Mouse (Mus musculus) naive thymus-derived CD4-positive, alpha-beta T cell, adult 2 months (primary cell): ENCODE data around the gene Klf9.
"Not testable (repeated sequence)": the region's sequence is repeated elsewhere in the genome, so short reads cannot be mapped to it uniquely, and the experiment has no call there.

Source experiments
- DNase-seq: peaks from one replicate; pipeline ENCODE4 v3.0.0-alpha.2; 2011; ENCODE audit warnings: low read depth

Gene Klf9

DNA sequence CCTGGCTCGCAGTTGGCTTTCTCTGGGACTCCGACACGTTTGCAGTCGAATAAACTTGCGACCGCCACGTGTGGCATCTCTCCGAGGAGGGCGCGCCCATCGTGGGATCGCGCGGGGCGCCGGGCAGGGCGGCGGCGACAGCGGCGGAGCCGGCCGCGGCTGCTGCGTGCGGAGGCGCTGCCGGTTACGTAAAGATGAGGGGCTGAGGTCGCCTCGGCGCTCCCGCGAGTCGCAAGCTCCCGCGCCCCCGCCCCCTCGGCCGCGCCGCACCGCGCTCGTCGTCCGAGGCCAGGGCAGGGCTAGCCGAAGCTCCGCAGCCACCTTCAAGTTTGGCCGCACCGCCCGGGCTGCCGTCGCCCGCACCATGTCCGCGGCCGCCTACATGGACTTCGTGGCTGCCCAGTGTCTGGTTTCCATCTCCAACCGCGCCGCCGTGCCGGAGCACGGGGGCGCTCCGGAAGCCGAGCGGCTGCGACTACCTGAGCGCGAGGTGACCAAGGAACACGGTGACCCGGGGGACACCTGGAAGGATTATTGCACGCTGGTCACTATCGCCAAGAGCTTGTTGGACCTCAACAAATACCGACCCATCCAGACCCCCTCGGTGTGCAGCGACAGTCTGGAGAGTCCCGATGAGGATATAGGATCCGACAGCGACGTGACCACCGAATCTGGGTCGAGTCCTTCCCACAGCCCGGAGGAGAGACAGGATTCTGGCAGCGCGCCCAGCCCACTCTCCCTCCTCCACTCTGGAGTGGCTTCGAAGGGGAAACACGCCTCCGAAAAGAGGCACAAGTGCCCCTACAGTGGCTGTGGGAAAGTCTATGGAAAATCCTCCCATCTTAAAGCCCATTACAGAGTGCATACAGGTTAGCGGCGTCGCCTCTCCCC is 610 bp downstream of the Klf9 start:
- no peak for DNase-seq

GRCm38 (mm10) chr19:23142427-23143073 is 1.5 kb downstream of the Klf9 start:
- no peak for DNase-seq

- DNase-seq = no peak
Observed at GRCm38 (mm10) chr19:23143074-23143445, 2.0 kb downstream of the Klf9 start.

DNA sequence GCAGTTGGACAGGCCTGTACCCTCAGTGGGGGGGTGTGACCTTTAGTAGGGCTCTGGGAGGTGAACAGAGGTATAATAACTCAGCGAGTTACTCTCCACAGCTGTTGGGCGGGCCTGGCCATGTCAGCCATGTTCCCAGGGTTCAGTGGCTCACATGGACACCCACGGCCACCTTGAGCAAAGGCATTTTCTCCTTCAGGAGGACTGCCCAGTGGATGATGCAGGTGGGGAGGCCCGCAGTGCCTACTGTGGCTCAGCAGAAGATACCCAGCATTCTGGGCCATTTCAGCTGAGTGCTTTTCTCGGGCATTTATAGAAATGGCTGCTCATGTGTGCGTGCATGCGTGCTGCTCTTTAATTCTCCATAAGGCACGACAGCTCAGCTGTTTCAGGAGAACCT is 2.5 kb downstream of the Klf9 start:
- DNase-seq = no peak

DNA sequence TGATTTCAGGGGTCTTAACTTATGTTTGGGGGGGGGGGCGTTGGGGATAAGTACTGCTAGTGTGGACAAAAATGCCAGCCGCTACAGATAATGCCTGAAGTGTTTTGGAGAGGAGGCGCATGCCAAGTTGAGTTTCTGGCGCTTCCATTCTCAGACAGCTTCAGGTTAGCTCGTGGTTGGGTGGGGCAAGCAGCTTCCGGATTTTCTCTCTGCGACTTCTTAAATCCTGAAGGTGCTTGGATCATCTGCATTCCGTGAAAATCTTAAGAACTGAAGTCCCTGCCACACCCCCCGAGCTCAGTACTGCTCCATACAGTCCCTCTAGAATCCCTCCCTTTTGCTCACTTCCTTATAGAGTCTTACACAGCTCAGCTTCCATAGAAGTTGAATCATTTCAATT is 3.0 kb downstream of the Klf9 start:
- DNase-seq = no peak

GRCm38 (mm10) chr19:23145146-23145545 is 4.1 kb downstream of the Klf9 start:
- DNase-seq = no peak

- DNase-seq = not testable (repeated sequence)
Observed at GRCm38 (mm10) chr19:23145575-23145974, 4.5 kb downstream of the Klf9 start.

DNA sequence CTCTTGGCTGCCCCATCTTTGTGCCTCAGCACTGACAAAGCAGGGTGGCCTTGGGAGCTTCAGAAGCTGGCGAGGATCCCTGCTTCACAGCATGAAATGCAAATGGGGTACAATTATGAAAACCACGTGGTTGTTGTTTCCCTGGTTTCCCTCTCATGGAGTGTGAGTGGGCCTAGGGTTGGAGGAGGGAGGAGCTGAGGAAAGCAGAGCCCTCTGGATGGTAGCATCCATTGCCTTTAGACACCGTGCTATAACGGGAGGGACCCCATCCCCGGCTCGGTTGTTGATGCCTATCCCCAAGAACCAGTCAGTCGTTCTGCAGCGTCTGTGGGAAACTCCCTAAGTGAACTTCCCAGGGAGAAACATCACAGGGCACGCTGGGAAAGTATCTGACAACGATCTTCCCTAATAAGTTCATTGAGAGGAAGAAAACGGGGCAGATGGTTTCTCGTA is 5.4 kb downstream of the Klf9 start:
- no peak for DNase-seq

DNA sequence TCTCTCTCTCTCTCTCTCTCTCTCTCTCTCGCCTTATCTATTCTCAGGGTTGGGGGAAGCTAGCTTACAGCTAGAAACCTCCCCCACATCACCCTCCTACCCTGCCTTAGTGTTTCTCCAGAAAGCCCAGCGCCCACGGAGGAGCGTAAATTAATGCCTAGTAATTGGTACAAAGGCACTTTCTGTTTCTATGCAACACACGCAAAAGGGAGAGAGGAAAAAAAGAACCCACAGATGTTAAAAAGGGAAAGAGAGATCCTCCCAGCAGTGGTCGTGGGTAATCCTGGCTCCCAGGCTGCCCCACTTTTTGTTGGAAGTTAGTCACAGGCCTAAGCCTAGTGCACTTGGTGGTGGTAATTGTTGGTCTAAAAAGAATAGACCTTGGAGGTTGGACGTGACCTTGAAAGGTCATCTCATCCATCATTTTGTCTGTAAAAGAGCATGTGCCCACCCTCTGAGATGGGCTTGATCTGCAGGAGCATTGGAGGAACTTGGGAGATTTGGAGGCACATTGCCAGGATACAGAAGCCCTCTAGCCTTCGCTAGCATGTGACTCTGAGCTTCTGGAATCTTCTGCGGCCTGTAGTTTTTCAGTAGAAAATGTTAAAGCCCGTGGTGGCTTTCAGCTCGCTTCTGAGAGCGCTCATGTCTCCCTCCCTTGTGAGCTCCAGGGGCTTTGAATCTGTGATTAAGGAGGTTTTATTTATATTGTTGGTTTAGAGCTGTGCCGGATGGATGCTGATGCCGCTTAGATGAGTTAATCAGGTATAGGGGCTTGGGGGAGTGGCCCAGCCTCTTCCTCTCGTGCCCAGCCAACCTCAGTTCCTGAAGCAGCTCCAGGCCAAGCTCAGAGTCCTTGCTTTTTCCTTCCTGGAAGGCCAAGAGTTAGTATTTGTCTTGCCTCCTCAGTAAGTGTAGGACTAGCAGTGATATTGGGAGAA is 6.3 kb downstream of the Klf9 start:
- no peak for DNase-seq

- DNase-seq = no peak
Observed at GRCm38 (mm10) chr19:23149465-23150410, 8.7 kb downstream of the Klf9 start.

DNA sequence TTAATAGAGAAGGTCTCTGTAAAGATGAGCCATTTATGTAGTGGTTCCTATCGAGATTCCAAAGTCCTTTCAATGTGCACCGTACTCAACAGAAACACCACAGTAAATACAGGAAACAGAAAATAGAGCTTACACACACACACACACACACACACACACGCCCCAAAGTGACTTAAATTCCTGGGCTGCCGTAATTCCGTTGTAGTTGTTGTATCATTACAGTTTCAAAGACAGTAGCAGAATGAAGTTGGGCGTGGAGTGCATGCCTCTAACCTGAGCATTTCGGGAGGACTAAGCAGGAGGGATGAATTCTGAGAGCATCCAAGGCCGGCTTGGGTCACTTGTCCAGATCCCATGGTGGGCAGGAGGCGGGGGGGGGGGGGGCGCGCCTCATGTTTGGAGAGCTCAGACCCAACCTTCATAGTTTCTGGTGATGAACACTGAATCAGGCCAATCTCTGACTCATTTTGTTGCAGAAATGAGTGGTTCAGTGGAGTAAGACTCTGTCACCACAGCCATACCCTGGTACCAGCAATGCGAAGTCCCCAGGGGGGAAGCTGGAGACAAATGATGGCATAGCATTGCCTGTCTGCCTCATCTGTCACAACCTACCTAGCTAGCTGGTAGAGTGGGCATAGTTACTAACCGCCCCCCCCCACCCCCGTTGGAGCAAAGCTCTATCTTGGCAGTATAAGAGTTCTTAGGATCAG is 9.7 kb downstream of the Klf9 start:
- DNase-seq = no peak

- peak; percentile 70 for DNase-seq
Observed at GRCm38 (mm10) chr19:23151651-23152070, 10.6 kb downstream of the Klf9 start.

DNA sequence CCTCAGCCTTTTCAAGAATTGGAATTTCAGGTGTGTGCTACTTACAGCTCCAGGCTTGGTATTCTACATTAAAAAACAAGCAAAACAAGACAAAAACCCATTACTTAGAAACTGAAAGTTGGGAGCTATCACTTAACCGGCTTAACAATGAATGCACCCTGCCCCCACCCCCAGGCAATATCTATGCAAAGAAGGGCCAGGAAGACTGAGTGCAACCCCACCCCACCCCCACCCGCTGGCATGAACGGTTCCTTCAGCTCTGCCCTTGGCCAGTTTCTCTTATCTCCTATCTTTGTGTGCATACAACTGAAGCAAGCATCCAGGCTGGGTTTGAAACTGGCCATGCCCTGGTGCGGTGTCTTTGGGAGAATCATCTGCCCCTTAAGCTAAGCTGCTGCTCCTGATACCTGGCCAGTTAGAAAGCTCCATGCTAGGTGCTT is 11.2 kb downstream of the Klf9 start:
- no peak for DNase-seq

DNA sequence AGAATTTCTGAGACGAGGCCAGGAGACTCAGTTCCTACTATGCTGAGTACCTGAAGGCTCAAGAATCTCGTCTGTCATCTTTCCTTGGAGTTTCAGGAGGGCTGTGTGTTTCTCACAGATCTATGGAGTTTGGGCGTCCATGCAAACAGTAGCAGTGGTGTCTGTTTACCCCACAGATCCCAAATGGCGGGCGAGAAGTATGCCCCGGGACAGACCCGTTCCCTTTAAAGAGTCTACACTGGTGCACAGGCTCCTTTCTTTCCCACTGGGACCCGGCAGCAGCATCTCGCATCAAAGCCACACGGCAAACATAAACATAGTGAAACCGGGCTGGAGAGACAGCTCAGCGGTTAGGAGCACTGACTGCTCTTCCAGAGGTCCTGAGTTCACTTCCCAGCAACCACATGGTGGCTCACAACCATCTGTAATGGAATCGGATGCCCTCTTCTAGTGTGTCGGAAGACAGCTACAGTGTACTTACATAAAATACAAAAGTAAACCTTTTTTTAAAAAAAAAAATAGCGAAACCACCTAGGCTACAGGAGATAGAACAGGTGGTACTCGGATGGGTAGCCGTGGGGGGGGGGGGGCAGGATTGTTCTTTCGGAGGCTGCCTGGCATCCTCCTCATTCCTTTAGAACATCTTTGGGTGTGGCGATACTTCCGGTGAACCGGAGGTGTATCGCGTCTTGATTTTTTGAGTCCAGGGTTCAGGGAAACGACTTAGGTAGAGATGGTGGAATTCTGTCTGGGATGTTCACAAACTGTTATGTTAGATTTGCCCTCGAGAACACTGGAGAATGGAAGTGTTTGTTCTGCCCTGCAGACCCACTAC is 12.0 kb downstream of the Klf9 start:
- DNase-seq = no peak

DNA sequence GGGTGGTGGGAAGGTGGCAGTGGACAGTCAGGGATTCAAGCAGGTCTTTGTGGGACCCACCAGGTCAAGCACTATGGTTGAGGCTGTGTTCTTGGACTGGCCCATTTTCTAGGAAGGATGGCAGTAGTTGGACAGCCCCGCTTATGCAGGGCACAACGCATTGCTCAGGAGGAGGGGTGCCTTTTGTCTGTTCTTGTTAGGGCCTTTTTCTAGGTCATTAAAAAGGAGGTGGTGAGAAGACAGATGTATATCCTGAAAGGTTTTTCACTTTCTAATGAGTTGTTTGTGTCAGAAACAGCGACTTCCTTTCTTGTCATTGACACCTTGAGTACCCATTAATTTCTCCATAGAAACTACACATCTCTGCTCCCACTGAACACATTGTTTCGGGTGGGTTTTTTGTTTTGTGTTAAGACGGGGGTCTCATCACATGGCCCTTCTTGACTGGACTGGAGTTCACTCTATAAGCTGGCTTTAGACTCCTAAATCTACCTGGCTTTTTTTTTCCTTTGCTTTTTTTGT is 12.6 kb downstream of the Klf9 start:
- no peak for DNase-seq

DNA sequence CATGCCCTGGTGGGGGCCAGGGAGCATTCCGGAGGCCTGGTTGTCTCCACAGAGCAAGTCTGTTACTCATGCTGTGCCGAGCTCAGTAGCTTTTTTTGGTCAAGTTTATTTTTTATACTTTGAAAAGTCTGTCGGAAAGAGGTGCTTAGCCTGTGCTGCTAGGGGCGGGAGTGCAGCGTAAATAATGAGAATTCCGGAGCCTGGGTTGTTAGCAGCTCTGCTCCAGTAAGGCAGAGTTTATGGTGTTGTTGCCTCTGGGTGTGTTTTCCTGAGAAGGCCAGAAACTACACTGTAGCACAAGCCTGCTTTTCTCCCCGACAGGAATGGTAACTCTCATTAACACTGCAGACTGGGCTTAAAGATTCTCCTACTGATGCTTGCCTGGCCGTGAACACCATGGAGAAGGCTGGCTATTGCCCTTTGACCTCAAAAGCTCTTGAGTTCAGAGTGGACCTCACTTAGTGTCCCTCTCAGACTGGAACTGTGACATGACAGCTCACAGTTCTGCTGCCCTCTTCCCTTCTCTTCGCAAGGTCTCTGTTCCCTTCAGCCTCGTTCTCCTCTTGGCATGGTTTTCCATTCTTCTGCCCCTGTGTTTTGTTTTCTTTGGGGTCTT is 18.9 kb downstream of the Klf9 start:
- DNase-seq = no peak

- no peak for DNase-seq
Observed at GRCm38 (mm10) chr19:23162387-23162809, 21.4 kb downstream of the Klf9 start.

- DNase-seq = no peak
Observed at GRCm38 (mm10) chr19:23162877-23163276, 21.9 kb downstream of the Klf9 start.

DNA sequence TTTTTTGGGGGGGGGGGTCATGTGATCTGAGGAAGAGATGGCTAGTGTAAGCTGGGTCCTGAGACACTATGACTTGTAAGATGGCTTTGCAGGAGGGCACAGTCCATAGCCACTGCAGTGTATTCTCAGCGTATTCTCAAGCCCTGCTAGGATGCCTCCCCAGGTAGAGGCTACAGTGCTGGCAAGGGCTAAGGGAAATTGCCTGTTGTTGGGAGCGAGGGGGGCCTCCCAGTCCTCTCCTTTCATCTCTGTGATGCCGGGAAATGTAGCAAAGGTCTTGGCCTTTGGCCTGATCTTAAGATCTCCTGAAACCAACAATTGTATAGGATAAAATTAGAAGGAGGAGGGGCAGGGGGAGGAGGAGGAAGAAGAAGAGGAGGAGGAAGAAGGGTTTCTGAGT is 22.3 kb downstream of the Klf9 start:
- no peak for DNase-seq
